Mouse (Mus musculus) stomach, postnatal 0 days (tissue): ENCODE data around the gene Selenof.

Experiments used
- CTCF ChIP-seq: IDR thresholded peaks from 2 replicates; pipeline ENCODE4 v1.5.1; 2016; ENCODE audit warnings: antibody characterized with exemption, low read depth, mild to moderate bottlenecking, moderate library complexity
- EP300 ChIP-seq: optimal IDR thresholded peaks from 2 replicates; pipeline ENCODE3; 2016; ENCODE audit warnings: antibody characterized with exemption

GRCm38 (mm10) chr3:144570816-144571487, 848 bp downstream of the Selenof start:
- TF ChIP-seq EP300, result no peak
- TF ChIP-seq CTCF, result no peak
